Mouse (Mus musculus) midbrain, embryonic 16.5 days (tissue): ENCODE measurements around the gene Gm21060. TPM values are rescaled to one million over a fixed set of nuclear protein-coding genes. Genes with fewer than 3 reads are reported as not detected.

Experiments used
- polyA plus RNA-seq: library from polyadenylated mRNA; unstranded; fragments of >200 nt; fragmentation: Nextera tagmentation; extraction: Ambion mirVana; gene quantifications from 2 replicates; pipeline ENCODE4 v1.2.1, GENCODE M21; 2015

The Gm21060 gene
- polyA plus RNA-seq, 1 experiment from 2014 or later = not detected

Other genes with a start within 250 kb of the Gm21060 start
- 49.0 and 52.7 TPM in 2 replicates for gene Zfp950, start 156.2 kb downstream of the Gm21060 start, polyA plus RNA-seq
- 0.19 TPM in 1 of 2 replicates, not detected in the other for gene Gm7102, start 120.8 kb downstream of the Gm21060 start, polyA plus RNA-seq
- gene Gm6020, start 113.2 kb downstream of the Gm21060 start, polyA plus RNA-seq = not detected in 2 replicates
- gene Csf2ra, start 68.6 kb downstream of the Gm21060 start, polyA plus RNA-seq = 62.6 and 65.5 TPM in 2 replicates